Mouse (Mus musculus) neural tube, embryonic 12.5 days (tissue): ENCODE measurements around the gene Hnrnpa3. TPM values are rescaled to one million over a fixed set of nuclear protein-coding genes. Genes with fewer than 3 reads are reported as not detected.
A peak's percentile ranks its signal among the peaks of the same experiment; 100 is the strongest.
"Not testable (repeated sequence)": the region's sequence is repeated elsewhere in the genome, so short reads cannot be mapped to it uniquely, and the experiment has no call there.

Source experiments
- ATAC-seq: fragments of 200-750 bp; cut with Nextera tagmentation; 2 replicates; pipeline ENCODE4 v1.8.0; 2017; ENCODE audit warnings: low read depth, mild to moderate bottlenecking, moderate TSS enrichment, moderate library complexity; ENCODE audit not compliant: low FRiP score
- H3K27ac ChIP-seq: fragments of 300-500 bp; sonication (generic); 2 replicates; pipeline ENCODE4 v1.5.1; 2016
- H3K27me3 ChIP-seq: fragments of 300-500 bp; sonication (generic); replicated peaks from 2 replicates; pipeline ENCODE4 v1.6.1; 2016; ENCODE audit warnings: mild to moderate bottlenecking
- H3K36me3 ChIP-seq: fragments of 300-500 bp; sonication (generic); 2 replicates; pipeline ENCODE4 v1.6.1; 2016; ENCODE audit warnings: mild to moderate bottlenecking
- H3K4me1 ChIP-seq: fragments of 300-500 bp; sonication (generic); 2 replicates; pipeline ENCODE4 v1.6.1; 2016
- H3K4me2 ChIP-seq: fragments of 300-500 bp; sonication (generic); replicated peaks from 2 replicates; pipeline ENCODE4 v1.6.1; 2016; ENCODE audit warnings: mild to moderate bottlenecking
- H3K4me3 ChIP-seq: fragments of 300-500 bp; sonication (generic); 2 replicates; pipeline ENCODE4 v1.5.1; 2016
- H3K9ac ChIP-seq: fragments of 300-500 bp; sonication (generic); 2 replicates; pipeline ENCODE4 v1.6.1; 2016; ENCODE audit warnings: mild to moderate bottlenecking
- H3K9me3 ChIP-seq: fragments of 300-500 bp; sonication (generic); 2 replicates; pipeline ENCODE4 v1.6.1; 2016; ENCODE audit warnings: mild to moderate bottlenecking
- WGBS: fragments of 180-500 bp; shearing (Covaris S2); methylation state at CpG from one replicate; pipeline ENCODE4 v1.1.7; 2016; 5-methylcytosine and 5-hydroxymethylcytosine counted together
- polyA plus RNA-seq: library from polyadenylated mRNA; unstranded; fragments of >200 nt; fragmentation: Nextera tagmentation; extraction: Ambion mirVana; gene quantifications from 2 replicates; pipeline ENCODE4 v1.2.1, GENCODE M21; 2016

The Hnrnpa3 gene
- polyA plus RNA-seq = 334 and 350 TPM in 2 replicates

DNA sequence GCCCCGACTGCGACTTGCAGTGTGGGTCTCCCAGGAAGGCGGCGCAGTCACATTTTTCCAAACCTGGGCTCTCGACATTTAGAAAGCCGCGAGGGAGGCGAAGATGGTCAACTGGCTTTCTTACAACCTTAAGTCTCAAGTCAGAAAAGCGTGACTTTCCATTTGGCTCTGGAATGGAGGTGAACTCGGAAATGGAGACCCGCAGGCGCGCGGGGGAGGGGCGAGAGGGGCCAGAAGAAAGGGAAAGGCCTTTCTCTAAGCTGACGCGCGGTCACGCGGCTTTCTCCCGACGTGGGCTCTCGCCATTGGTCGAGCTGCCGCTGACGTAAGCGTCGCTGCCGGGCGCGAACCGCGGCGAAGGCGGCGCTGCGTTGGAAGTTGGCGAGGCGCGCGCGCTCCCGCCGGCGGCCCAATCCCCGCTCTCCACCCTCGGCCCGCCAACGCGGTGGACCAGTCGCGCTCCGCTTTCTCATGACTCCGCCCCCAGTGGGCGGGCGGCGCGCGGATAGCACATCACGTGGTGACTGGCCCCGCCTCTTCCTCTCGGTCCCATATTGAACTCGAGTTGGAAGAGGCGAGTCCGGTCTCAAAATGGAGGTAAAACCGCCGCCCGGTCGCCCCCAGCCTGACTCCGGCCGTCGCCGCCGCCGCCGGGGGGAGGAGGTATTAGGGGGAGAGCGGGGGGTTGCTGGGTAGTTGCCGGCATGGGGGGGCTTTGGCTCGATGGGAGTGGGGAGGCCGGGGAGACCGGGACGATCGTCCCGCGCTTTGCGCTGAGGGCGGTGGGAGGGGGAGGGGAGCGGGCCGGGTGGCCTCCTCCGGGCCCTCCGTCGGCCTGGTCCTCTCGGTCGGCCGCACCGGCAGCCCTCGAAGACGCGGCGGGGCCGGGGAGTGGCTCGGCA, at the start of gene Hnrnpa3:
Gene Hnrnpa3 (plus strand): TSS at position 535 of the 902 bp plus-strand sequence.
- under 1% methylated on average over 95 of the region's 102 CpGs for WGBS
- H3K27ac ChIP-seq = peak within 1 kb of the TSS; percentile 98
- ATAC-seq = peak; percentile 93
- H3K4me1 ChIP-seq = peaks cover 17% of the 10 kb centered on the region
- H3K4me3 ChIP-seq = peak within 1 kb of the TSS; percentile 93
- peak within 1 kb of the TSS; percentile 75 for H3K4me2 ChIP-seq
- H3K9ac ChIP-seq = peak within 1 kb of the TSS; percentile 99
- H3K9me3 ChIP-seq = no peaks in the 10 kb centered on the region
- H3K27me3 ChIP-seq = no peaks in the 10 kb centered on the region
- peaks cover 17% of the 10 kb centered on the region for H3K36me3 ChIP-seq

DNA sequence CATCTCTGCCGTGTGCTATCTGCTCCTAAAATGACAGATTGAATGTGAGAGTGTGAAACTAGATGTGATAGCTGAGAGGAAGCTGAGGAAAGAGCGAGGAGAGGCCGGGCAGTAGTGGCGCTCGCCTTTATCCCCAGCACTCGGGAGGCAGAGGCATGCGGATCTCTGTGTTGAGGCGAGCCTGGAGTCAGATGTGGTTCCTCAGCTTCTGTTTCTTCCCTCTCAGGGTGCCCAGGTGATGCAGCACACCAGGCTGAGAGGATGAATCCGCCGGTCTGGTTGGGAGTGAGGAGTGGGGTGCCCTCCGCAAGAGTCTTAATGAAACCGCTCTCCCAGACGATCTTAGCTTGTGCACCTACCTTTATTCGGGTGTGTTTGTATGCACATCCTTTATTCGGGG, 49.1 kb upstream of the Hnrnpa3 start:
- H3K9ac ChIP-seq = 0 out of 2 replicates have a peak overlapping the region, but pooled peaks have one; percentile 22
- H3K27ac ChIP-seq = no peak overlapping the region

DNA sequence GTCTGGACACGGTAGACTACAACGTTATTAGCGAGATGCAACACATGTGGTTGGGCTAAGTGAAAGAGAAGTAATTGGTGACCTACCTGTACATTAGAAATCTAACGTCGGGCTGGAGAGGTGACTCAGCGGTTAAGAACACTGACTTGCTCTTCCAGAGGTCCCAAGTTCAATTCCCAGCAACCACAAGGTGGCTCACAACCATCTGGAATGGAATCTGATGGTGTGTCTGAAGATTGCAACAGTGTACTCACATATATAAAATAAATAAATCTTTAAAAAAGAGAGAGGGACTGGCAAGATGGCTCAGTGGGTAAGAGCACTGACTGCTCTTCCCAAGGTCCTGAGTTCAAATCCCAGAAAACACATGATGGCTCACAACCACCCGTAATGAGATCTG, 48.5 kb upstream of the Hnrnpa3 start:
- not testable (repeated sequence) for H3K36me3 ChIP-seq, H3K4me2 ChIP-seq, H3K9me3 ChIP-seq, H3K27ac ChIP-seq, H3K4me3 ChIP-seq, H3K9ac ChIP-seq, H3K27me3 ChIP-seq, ATAC-seq
- WGBS = 88% methylated on average over 7 of the region's 7 CpGs
- peaks cover 22% of the 10 kb centered on the region for H3K4me1 ChIP-seq

More for the DNA sequence above, 49.1 kb upstream of the Hnrnpa3 start:
- Histone ChIP-seq H3K9me3 (no peaks in the 10 kb centered on the region), H3K4me1 (peaks cover 22% of the 10 kb centered on the region), H3K4me2 (peak overlapping the region; percentile 51), H3K27me3 (peaks cover 6% of the 10 kb centered on the region; the same call in 1 of the 2 replicates), H3K4me3 (no peak overlapping the region), H3K36me3 (no peaks in the 10 kb centered on the region)
- WGBS = 70% methylated on average over 15 of the region's 15 CpGs
- ATAC-seq = no peak

DNA sequence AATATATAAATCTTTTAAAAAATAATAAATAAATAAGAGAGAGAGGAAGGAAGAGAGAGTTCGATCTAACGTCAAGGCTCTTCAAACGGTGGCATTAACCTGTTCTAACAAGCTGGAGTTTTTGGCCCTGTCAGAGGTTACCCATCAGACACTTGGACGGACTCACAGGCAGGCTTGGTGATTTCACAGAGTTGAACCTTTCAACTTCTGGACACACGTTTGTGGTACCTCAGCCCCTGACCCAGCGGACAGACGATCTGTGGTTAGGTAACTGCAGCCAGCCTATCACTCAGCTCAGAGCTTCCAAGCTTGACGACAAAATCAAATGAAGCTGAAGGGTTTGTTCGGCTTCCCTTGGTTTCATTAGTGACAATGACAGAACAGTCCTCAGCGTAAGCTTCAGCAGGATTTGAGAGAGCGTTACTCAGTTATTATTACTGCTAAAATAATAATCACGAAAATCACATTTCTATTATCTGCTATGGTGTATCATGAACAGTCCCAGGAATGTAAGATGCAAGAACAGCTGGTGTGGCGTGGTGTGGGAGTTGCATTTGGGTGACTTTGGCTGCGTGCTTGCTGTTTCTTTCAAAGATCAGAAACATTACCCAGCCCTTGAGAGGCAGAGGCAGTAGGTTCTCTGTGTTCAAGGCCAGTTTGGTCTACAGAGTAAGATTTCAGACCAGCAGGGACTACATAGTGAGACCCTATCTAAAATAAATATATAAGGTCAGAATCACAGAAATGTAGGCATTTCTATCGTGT, 47.8 kb upstream of the Hnrnpa3 start:
- no peaks in the 10 kb centered on the region for H3K9me3 ChIP-seq
- WGBS = 85% methylated on average over 15 of the region's 15 CpGs
- H3K4me3 ChIP-seq = no peak overlapping the region
- no peak for ATAC-seq
- H3K36me3 ChIP-seq = no peaks in the 10 kb centered on the region
- H3K9ac ChIP-seq = no peak overlapping the region
- peaks cover 6% of the 10 kb centered on the region; the same call in 1 of the 2 replicates for H3K27me3 ChIP-seq
- H3K4me1 ChIP-seq = peaks cover 22% of the 10 kb centered on the region
- H3K27ac ChIP-seq = no peak overlapping the region
- no peak overlapping the region for H3K4me2 ChIP-seq

DNA sequence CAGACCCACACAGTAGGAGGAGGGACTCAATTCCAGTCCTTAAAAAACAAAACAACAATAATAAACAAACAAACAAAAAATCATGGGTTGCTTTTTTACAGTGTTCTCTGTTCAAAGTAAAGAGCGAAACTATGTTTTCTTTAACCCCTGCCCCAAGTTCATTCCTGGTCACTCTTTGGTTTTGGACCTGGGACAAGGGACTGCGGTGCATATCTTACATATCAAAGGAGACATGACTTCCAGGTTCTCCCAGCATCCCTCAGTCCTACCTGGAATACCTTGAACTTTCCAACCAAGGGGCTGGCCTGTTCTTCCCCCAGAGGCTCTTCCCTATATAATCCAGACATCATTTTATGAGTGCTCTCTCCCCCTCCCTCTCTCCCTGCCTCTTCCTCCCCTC, 47.1 kb upstream of the Hnrnpa3 start:
- no peak overlapping the region for H3K4me2 ChIP-seq
- no peaks in the 10 kb centered on the region for H3K9me3 ChIP-seq
- peaks cover 22% of the 10 kb centered on the region for H3K4me1 ChIP-seq
- no peak overlapping the region for H3K4me3 ChIP-seq
- no peaks in the 10 kb centered on the region for H3K36me3 ChIP-seq
- H3K27me3 ChIP-seq = peaks cover 6% of the 10 kb centered on the region; the same call in 1 of the 2 replicates
- no peak for ATAC-seq
- H3K27ac ChIP-seq = no peak overlapping the region
- WGBS = 84% methylated on average over 2 of the region's 2 CpGs
- H3K9ac ChIP-seq = no peak overlapping the region

DNA sequence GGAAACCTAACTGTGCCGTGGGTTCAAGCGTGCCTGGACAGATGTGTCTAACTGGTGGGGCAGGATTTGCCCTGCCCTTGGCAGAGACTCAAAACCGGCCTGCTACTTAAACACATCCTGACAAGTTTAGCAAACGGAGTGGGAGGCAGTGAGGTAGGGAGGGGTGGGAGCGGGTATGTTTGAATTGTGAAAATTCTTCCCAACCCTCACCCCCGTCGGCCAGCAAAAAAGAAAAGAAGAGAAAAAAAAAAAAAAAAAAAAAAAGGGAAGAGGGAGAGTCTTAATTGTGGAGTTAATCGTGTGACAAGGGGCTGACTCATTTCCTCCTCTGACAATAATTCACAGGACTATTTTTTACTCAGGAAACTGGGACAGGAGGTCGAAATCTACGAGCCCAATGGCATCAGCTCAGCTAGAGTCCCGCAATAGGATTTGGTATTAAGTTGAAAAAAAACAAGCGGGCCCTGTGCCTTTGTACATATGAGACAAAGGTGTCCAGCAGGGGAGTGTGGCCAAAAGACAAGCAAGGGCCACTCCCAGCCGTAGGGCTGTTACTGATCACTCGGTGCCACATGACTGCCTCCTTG, 46.0 kb upstream of the Hnrnpa3 start:
- Histone ChIP-seq H3K27ac (no peak overlapping the region), H3K4me1 (peaks cover 22% of the 10 kb centered on the region), H3K9me3 (no peaks in the 10 kb centered on the region), H3K9ac (no peak overlapping the region), H3K4me3 (no peak overlapping the region), H3K4me2 (no peak overlapping the region), H3K36me3 (no peaks in the 10 kb centered on the region), H3K27me3 (peaks cover 6% of the 10 kb centered on the region; the same call in 1 of the 2 replicates)
- WGBS = 27% methylated on average over 14 of the region's 14 CpGs
- ATAC-seq = no peak

DNA sequence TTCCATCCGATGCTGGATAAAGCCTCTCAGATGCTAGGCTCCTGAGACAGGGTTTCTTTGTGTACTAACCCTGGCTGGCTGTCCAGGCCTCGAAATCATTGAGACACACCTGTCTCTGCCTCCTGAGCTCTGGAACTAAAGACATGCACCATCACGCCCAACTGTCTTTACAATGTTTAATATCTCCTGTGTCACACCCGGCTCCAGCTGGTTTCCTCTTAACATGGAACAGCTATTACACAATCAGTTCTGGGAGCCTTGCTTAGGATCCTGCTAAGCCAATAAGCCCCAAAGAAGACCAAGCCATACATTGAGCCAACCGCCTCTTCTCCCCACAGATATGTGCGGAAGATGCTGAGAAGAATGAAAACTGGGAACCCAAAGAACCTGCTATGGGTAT, 44.5 kb upstream of the Hnrnpa3 start:
- Histone ChIP-seq H3K27me3 (peaks cover 6% of the 10 kb centered on the region; the same call in 1 of the 2 replicates), H3K4me3 (no peak overlapping the region), H3K9me3 (no peaks in the 10 kb centered on the region), H3K9ac (no peak overlapping the region), H3K27ac (no peak overlapping the region), H3K4me1 (peaks cover 15% of the 10 kb centered on the region), H3K4me2 (no peak overlapping the region), H3K36me3 (no peaks in the 10 kb centered on the region)
- ATAC-seq = no peak
- WGBS = 96% methylated on average over 6 of the region's 6 CpGs

DNA sequence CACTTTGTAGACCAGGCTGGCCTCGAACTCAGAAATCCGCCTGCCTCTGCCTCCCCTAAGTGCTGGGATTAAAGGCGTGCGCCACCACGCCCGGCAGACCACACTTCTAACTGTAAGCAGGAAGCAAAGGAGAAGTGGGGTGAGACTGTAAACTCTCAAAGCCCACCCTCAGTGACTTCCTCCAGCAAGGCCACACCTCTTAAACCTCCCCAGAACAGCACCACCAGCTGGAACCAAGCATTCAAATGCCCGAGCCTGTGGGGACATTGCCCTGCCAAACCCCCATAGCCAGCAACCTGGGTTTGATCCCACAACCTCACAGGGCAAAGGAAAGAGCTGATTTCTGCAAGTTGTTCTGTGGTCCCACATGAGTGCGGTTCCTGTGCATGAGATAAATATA, 42.1 kb upstream of the Hnrnpa3 start:
- no peak overlapping the region for H3K4me3 ChIP-seq
- WGBS = 93% methylated on average over 8 of the region's 8 CpGs
- peaks cover 14% of the 10 kb centered on the region; the same call in 1 of the 2 replicates for H3K4me1 ChIP-seq
- H3K9ac ChIP-seq = no peak overlapping the region
- no peak overlapping the region for H3K4me2 ChIP-seq
- no peak overlapping the region for H3K27ac ChIP-seq
- no peak for ATAC-seq
- H3K36me3 ChIP-seq = no peaks in the 10 kb centered on the region
- no peaks in the 10 kb centered on the region for H3K27me3 ChIP-seq
- no peaks in the 10 kb centered on the region for H3K9me3 ChIP-seq

DNA sequence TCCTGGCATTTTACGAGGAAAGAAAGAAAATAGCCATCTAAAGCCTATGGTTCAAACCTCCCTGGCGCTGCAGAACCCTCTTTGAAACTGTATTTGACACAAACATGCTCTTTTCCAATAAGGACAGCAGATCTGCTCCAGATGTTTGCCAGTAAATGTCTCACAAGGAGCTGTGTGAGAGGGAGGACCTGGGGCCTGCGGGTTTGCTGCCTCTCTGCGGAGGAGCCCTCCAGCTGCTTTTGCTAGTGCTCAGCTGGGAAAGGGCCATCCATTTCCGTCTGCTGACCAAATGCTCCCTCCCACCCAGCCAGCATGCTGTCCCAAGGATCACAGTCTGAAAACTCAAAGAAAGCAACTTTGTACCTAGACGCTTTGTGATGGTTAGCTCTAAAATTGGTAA, 40.3 kb upstream of the Hnrnpa3 start:
- no peak overlapping the region for H3K4me2 ChIP-seq
- 0 out of 2 replicates have a peak, but pooled peaks cover under 1% of the 10 kb centered on the region for H3K4me1 ChIP-seq
- 53% methylated on average over 6 of the region's 6 CpGs for WGBS
- no peak overlapping the region for H3K4me3 ChIP-seq
- no peak for ATAC-seq
- no peaks in the 10 kb centered on the region for H3K9me3 ChIP-seq
- H3K27me3 ChIP-seq = no peaks in the 10 kb centered on the region
- no peak overlapping the region for H3K27ac ChIP-seq
- no peak overlapping the region for H3K9ac ChIP-seq
- no peaks in the 10 kb centered on the region for H3K36me3 ChIP-seq

DNA sequence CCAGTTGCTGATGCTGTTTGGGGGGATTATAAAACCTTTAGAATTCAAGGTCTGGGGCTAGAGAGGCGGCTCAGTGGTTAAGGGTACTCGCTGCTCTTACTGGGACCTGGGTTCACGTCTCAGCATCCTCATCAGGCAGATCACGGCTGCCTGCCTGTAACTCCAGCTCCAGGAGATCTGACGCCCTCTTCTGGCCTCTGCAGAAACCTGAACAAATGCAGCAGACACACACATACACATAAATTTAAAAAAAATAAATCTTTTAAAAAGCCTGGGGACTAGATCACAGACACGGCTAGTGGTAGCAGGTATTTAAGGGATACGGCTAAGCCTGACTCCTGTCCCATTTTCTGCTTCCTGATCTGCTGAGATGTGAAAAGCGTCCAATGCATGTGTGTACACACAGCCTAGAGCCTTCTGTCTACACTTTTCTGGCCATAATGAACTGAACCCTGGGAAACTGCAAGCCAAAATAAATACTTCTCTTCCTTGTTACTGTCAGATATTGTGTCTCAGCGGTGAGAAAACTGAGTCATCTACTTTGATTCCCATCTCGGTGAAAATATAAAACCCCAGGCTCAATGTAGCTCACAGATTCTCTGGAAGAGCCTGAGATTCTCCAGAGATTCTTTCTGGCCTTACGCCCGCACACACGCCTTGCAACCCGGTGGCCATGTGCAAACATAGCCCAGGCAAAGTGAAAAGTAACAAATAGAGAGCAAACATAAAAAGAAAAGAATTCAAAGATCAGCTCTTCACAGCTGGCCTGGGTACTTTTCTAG, 37.0 kb upstream of the Hnrnpa3 start:
- H3K36me3 ChIP-seq = no peaks in the 10 kb centered on the region
- H3K27ac ChIP-seq = no peak overlapping the region
- no peaks in the 10 kb centered on the region for H3K27me3 ChIP-seq
- H3K9me3 ChIP-seq = no peaks in the 10 kb centered on the region
- 89% methylated on average over 14 of the region's 14 CpGs for WGBS
- H3K4me2 ChIP-seq = no peak overlapping the region
- H3K4me1 ChIP-seq = no peaks in the 10 kb centered on the region
- ATAC-seq = no peak
- H3K4me3 ChIP-seq = no peak overlapping the region
- no peak overlapping the region for H3K9ac ChIP-seq

DNA sequence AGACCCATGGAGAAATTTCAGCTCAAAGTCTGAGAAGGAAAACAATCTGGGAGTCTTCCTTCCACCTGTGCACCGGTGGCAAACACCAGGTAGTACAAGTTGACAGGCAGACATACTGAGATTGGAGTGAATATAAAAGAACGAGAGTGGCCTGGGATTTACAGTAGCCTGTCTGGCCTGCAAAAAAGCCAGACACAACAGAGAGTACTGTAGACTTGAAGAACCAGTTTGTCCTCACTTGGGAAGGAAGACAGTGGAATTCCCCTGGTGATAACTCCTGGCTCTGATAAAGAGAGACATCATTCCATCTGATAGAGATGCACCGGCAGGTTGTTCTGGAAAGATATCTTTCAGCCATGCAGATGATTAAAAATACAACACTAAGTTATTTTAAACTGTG, 34.0 kb upstream of the Hnrnpa3 start:
- Histone ChIP-seq H3K4me1 (no peaks in the 10 kb centered on the region), H3K4me2 (no peak overlapping the region), H3K27me3 (no peaks in the 10 kb centered on the region), H3K9ac (no peak overlapping the region), H3K36me3 (no peaks in the 10 kb centered on the region), H3K9me3 (no peaks in the 10 kb centered on the region), H3K4me3 (no peak overlapping the region), H3K27ac (no peak overlapping the region)
- ATAC-seq = no peak
- 82% methylated on average over 3 of the region's 3 CpGs for WGBS
